In genomic region chr9:22469643-22470042, GRCm38 (mm10) we compare ENCODE assay signal across 8 mouse cellular contexts. TPM values are rescaled to one million over a fixed set of nuclear protein-coding genes. Genes with fewer than 3 reads are reported as not detected.
DNase-seq lines count a peak whose midpoint lies in the region; ATAC-seq and TF ChIP-seq lines count a peak whose summit lies in the region.

Gene Rp9 (minus strand): TSS chr9:22469743.

- TF ChIP-seq EP300 in lung, postnatal 0 days (IDR thresholded peaks at IDR 0.05): no peak
- no peak for TF ChIP-seq EP300 in heart, postnatal 0 days (IDR thresholded peaks at IDR 0.05; ENCODE audit: low read depth)

- no peaks in the 10 kb centered on the region for H3K9me3 ChIP-seq in lung, postnatal 0 days (ENCODE audit: low read length)
- no peaks in the 10 kb centered on the region for H3K9me3 ChIP-seq in embryonic facial prominence, embryonic 15.5 days (replicated peaks)
- H3K9me3 ChIP-seq in heart, postnatal 0 days (replicated peaks; ENCODE audit: control insufficient read depth, low read length): no peaks in the 10 kb centered on the region
- no peaks in the 10 kb centered on the region for H3K9me3 ChIP-seq in limb, embryonic 10.5 days (replicated peaks)
- H3K9me3 ChIP-seq in neural tube, embryonic 15.5 days (replicated peaks): no peaks in the 10 kb centered on the region

- H3K4me1 ChIP-seq in lung, postnatal 0 days (ENCODE audit: insufficient read depth, low read depth, low read length): no peaks in the 10 kb centered on the region
- 0 out of 2 replicates have a peak, but pooled peaks cover 2% of the 10 kb centered on the region for H3K4me1 ChIP-seq in embryonic facial prominence, embryonic 15.5 days
- H3K4me1 ChIP-seq in heart, postnatal 0 days (ENCODE audit: control insufficient read depth, insufficient read depth): peaks cover 3% of the 10 kb centered on the region; the same call in 1 of the 2 replicates
- peaks cover 9% of the 10 kb centered on the region for H3K4me1 ChIP-seq in limb, embryonic 10.5 days
- peaks cover 12% of the 10 kb centered on the region for H3K4me1 ChIP-seq in neural tube, embryonic 15.5 days

- H3K4me3 ChIP-seq in lung, postnatal 0 days (ENCODE audit: low read depth, low read length): peak within 1 kb of the TSS; percentile 85
- peak within 1 kb of the TSS; percentile 92 for H3K4me3 ChIP-seq in embryonic facial prominence, embryonic 15.5 days (replicated peaks)
- H3K4me3 ChIP-seq in heart, postnatal 0 days (ENCODE audit: low read depth, low read length): peak within 1 kb of the TSS; percentile 90
- H3K4me3 ChIP-seq in limb, embryonic 10.5 days: peak within 1 kb of the TSS; percentile 93
- H3K4me3 ChIP-seq in neural tube, embryonic 15.5 days (replicated peaks): peak within 1 kb of the TSS; percentile 61

- no peak for DNase-seq in lung, postnatal 0 days (ENCODE audit: low spot score)
- no peak for DNase-seq in lung, adult 18-20 months
- no peak for DNase-seq in heart, postnatal 0 days (ENCODE audit: low spot score)
- no peak for DNase-seq in limb, embryonic 10.5 days (ENCODE audit: low spot score)
- no peak for DNase-seq in cerebellum, adult 8-10 months
- no peak for DNase-seq in B cell, adult 2 months

- no peak within 1 kb of the TSS for H3K27ac ChIP-seq in lung, postnatal 0 days (ENCODE audit: low read length)
- peak within 1 kb of the TSS; percentile 90; the same call in 1 of the 2 replicates for H3K27ac ChIP-seq in embryonic facial prominence, embryonic 15.5 days (replicated peaks)
- peak within 1 kb of the TSS; percentile 87 for H3K27ac ChIP-seq in heart, postnatal 0 days (ENCODE audit: low read depth)
- H3K27ac ChIP-seq in limb, embryonic 10.5 days: peak within 1 kb of the TSS; percentile 95
- H3K27ac ChIP-seq in neural tube, embryonic 15.5 days (replicated peaks): peak within 1 kb of the TSS; percentile 93

- no peaks in the 10 kb centered on the region for H3K27me3 ChIP-seq in lung, postnatal 0 days (replicated peaks; ENCODE audit: insufficient read depth, low read length)
- H3K27me3 ChIP-seq in embryonic facial prominence, embryonic 15.5 days: no peaks in the 10 kb centered on the region
- H3K27me3 ChIP-seq in heart, postnatal 0 days (ENCODE audit: control insufficient read depth, insufficient read depth, low read length): no peaks in the 10 kb centered on the region
- H3K27me3 ChIP-seq in limb, embryonic 10.5 days (ENCODE audit: low read depth, poor library complexity, severe bottlenecking): no peaks in the 10 kb centered on the region
- no peaks in the 10 kb centered on the region for H3K27me3 ChIP-seq in neural tube, embryonic 15.5 days (replicated peaks)

- H3K36me3 ChIP-seq in lung, postnatal 0 days (ENCODE audit: insufficient read depth, low read length): no peaks in the 10 kb centered on the region
- peaks cover 5% of the 10 kb centered on the region; the same call in 1 of the 2 replicates for H3K36me3 ChIP-seq in embryonic facial prominence, embryonic 15.5 days
- 0 out of 2 replicates have a peak, but pooled peaks cover 4% of the 10 kb centered on the region for H3K36me3 ChIP-seq in heart, postnatal 0 days (replicated peaks; ENCODE audit: control insufficient read depth, insufficient read depth, low read length)
- peaks cover 17% of the 10 kb centered on the region for H3K36me3 ChIP-seq in limb, embryonic 10.5 days
- peaks cover 9% of the 10 kb centered on the region; the same call in 1 of the 2 replicates for H3K36me3 ChIP-seq in neural tube, embryonic 15.5 days

- WGBS in lung, postnatal 0 days: 81% methylated on average over 3 of the region's 3 CpGs
- 83% methylated on average over 3 of the region's 3 CpGs for WGBS in embryonic facial prominence, embryonic 15.5 days
- WGBS in heart, postnatal 0 days: 77% methylated on average over 3 of the region's 3 CpGs
- WGBS in limb, embryonic 10.5 days: 86% methylated on average over 3 of the region's 3 CpGs
- 90% methylated on average over 3 of the region's 3 CpGs for WGBS in neural tube, embryonic 15.5 days

- H3K4me2 ChIP-seq in lung, postnatal 0 days (replicated peaks; ENCODE audit: low read depth, low read length): peak within 1 kb of the TSS; percentile 90
- H3K4me2 ChIP-seq in embryonic facial prominence, embryonic 15.5 days (replicated peaks): peak within 1 kb of the TSS; percentile 69
- peak within 1 kb of the TSS; percentile 93 for H3K4me2 ChIP-seq in heart, postnatal 0 days (ENCODE audit: low read depth, low read length)
- H3K4me2 ChIP-seq in neural tube, embryonic 15.5 days: peak within 1 kb of the TSS; percentile 61

- H3K9ac ChIP-seq in lung, postnatal 0 days (replicated peaks; ENCODE audit: low read depth): no peak within 1 kb of the TSS
- no peak within 1 kb of the TSS for H3K9ac ChIP-seq in embryonic facial prominence, embryonic 15.5 days
- peak within 1 kb of the TSS; percentile 89 for H3K9ac ChIP-seq in heart, postnatal 0 days (replicated peaks; ENCODE audit: low read depth, low read length)
- H3K9ac ChIP-seq in neural tube, embryonic 15.5 days (replicated peaks): no peak within 1 kb of the TSS

- no peak for ATAC-seq in lung, postnatal 0 days
- ATAC-seq in embryonic facial prominence, embryonic 15.5 days (ENCODE audit: insufficient number of reproducible peaks, low FRiP score, low TSS enrichment, low read depth): no peak
- no peak for ATAC-seq in heart, postnatal 0 days (ENCODE audit: insufficient read depth, low read depth)
- ATAC-seq in neural tube, embryonic 15.5 days (ENCODE audit: low FRiP score): no peak

- TF ChIP-seq CTCF in lung, postnatal 0 days (IDR thresholded peaks at IDR 0.05): no peak
- TF ChIP-seq CTCF in heart, postnatal 0 days (IDR thresholded peaks at IDR 0.05; ENCODE audit: low read depth): no peak

RNA-seq across cellular contexts. Expression of gene Rp9, which starts in this region (rescaled TPM):
- polyA plus RNA-seq in lung, postnatal 0 days (2015; fragmentation: Nextera tagmentation; extraction: Ambion mirVana): 67.6 and 68.1 TPM in 2 replicates
- polyA plus RNA-seq in embryonic facial prominence, embryonic 15.5 days (2015; fragmentation: Nextera tagmentation; extraction: Ambion mirVana): 68.3 and 70.9 TPM in 2 replicates
- 41.5 and 47.1 TPM in 2 replicates for total RNA-seq in heart, postnatal 0 days (2014; rRNA removed; ENCODE audit: low replicate concordance)
- polyA plus RNA-seq in heart, postnatal 0 days (2015; fragmentation: Nextera tagmentation; extraction: Ambion mirVana): 50.9 and 54.7 TPM in 2 replicates
- 52.8 and 52.9 TPM in 2 replicates for polyA plus RNA-seq in limb, embryonic 10.5 days (2016; fragmentation: Nextera tagmentation; extraction: Ambion mirVana)
- polyA plus RNA-seq in neural tube, embryonic 15.5 days (2015; fragmentation: Nextera tagmentation; extraction: Ambion mirVana): 72.1 and 78.8 TPM in 2 replicates
